In genomic region chr15:101075150-101075549, GRCm38 (mm10) we compare ENCODE assay signal across 16 mouse cellular contexts. TPM values are rescaled to one million over a fixed set of nuclear protein-coding genes. Genes with fewer than 3 reads are reported as not detected.
DNase-seq lines count a peak whose midpoint lies in the region; ATAC-seq and TF ChIP-seq lines count a peak whose summit lies in the region.
"Had no signal": no experiment of that assay in that cellular context is flagged by ENCODE, and none has a peak within 500 bp of the region (broad histone marks: within the 10 kb centered on the region; RNA-seq: fewer than 3 reads in every experiment).

No protein-coding gene starts in this region.

- no peak overlapping the region for H3K4me2 ChIP-seq in intestine, postnatal 0 days (replicated peaks; ENCODE audit: low read depth)

- no peak for ATAC-seq in intestine, postnatal 0 days

- H3K9me3 ChIP-seq in limb, embryonic 10.5 days (replicated peaks) = no peaks in the 10 kb centered on the region
- no peaks in the 10 kb centered on the region for H3K9me3 ChIP-seq in intestine, postnatal 0 days (ENCODE audit: control insufficient read depth)

- H3K27me3 ChIP-seq in kidney, adult 2 months (replicated peaks; ENCODE audit: control insufficient read depth, insufficient read depth, low read length) = no peaks in the 10 kb centered on the region
- H3K27me3 ChIP-seq in limb, embryonic 10.5 days (ENCODE audit: low read depth, poor library complexity, severe bottlenecking) = no peaks in the 10 kb centered on the region
- H3K27me3 ChIP-seq in intestine, postnatal 0 days (replicated peaks; ENCODE audit: control insufficient read depth, insufficient read depth, low read length) = 0 out of 2 replicates have a peak, but pooled peaks cover 7% of the 10 kb centered on the region

- no peak for TF ChIP-seq POLR2A in kidney, adult 2 months (IDR thresholded peaks at IDR 0.05; ENCODE audit: low read depth, low read length)

- TF ChIP-seq CTCF in kidney, adult 2 months (conservative IDR thresholded peaks at IDR 0.05; ENCODE audit: insufficient read depth, insufficient read length, low read depth, low read length) = peak; percentile 44
- no peak for TF ChIP-seq CTCF in layer of hippocampus, adult 2 months (conservative IDR thresholded peaks at IDR 0.05)
- TF ChIP-seq CTCF in intestine, postnatal 0 days (IDR thresholded peaks at IDR 0.05; ENCODE audit: low read depth) = no peak

- H3K27ac ChIP-seq in kidney, adult 2 months (ENCODE audit: insufficient read depth, low read depth, low read length) = peak overlapping the region; percentile 46; the same call in 1 of the 2 replicates
- H3K27ac ChIP-seq in limb, embryonic 10.5 days = peak overlapping the region; percentile 100
- H3K27ac ChIP-seq in layer of hippocampus, adult 2 months = no peak overlapping the region
- H3K27ac ChIP-seq in intestine, postnatal 0 days (ENCODE audit: low read depth, low read length) = no peak overlapping the region

- peak; percentile 51 for DNase-seq in adrenal gland, postnatal 10 days
- DNase-seq in adrenal gland, postnatal 4 days (ENCODE audit: low spot score in 2 of 2) = no peak
- peak; percentile 66 for DNase-seq in MN1 (ENCODE audit: low spot score)
- DNase-seq in kidney, adult 2 months = peak; percentile 92
- DNase-seq in limb, embryonic 10.5 days (ENCODE audit: low spot score) = no peak
- no peak for DNase-seq in layer of hippocampus, adult 2 months (ENCODE audit: low spot score in 2 of 2)
- DNase-seq in cerebellum, postnatal 4 days (ENCODE audit: low spot score in 2 of 2) = no peak
- DNase-seq: cerebellum, adult 9-10 months; heart, adult 11 months; heart, postnatal 10 days; lung, embryonic 14.5 days had no signal

- 39% methylated on average over 4 of the region's 4 CpGs for WGBS in kidney, adult 2 months
- 45% methylated on average over 4 of the region's 4 CpGs for WGBS in limb, embryonic 10.5 days
- whole genome bisulfite sequencing in intestine, postnatal 0 days = 80% methylated on average over 4 of the region's 4 CpGs

- no peak overlapping the region for H3K9ac ChIP-seq in intestine, postnatal 0 days (ENCODE audit: low read depth, low read length)
- H3K9ac ChIP-seq: lung, embryonic 14.5 days had no signal

- H3K4me3 ChIP-seq in kidney, adult 2 months (ENCODE audit: insufficient read depth, low read depth, low read length) = no peak overlapping the region
- H3K4me3 ChIP-seq in limb, embryonic 10.5 days = peak overlapping the region; percentile 97
- no peak overlapping the region for H3K4me3 ChIP-seq in layer of hippocampus, adult 2 months
- H3K4me3 ChIP-seq in intestine, postnatal 0 days (ENCODE audit: low read depth, low read length) = no peak overlapping the region

- H3K4me1 ChIP-seq in kidney, adult 2 months (ENCODE audit: control insufficient read depth, insufficient read depth, low read length) = peaks cover 60% of the 10 kb centered on the region
- peaks cover 94% of the 10 kb centered on the region for H3K4me1 ChIP-seq in limb, embryonic 10.5 days
- peaks cover 9% of the 10 kb centered on the region; the same call in 1 of the 2 replicates for H3K4me1 ChIP-seq in intestine, postnatal 0 days (replicated peaks; ENCODE audit: control insufficient read depth, insufficient read depth, low read length)

- H3K36me3 ChIP-seq in kidney, adult 2 months (ENCODE audit: control insufficient read depth, insufficient read depth, low read length) = no peaks in the 10 kb centered on the region
- H3K36me3 ChIP-seq in limb, embryonic 10.5 days = peaks cover 31% of the 10 kb centered on the region
- H3K36me3 ChIP-seq in intestine, postnatal 0 days (ENCODE audit: control insufficient read depth, insufficient read depth) = no peaks in the 10 kb centered on the region

RNA-seq across cellular contexts. Expression of gene Fignl2, which starts 3.2 kb away (rescaled TPM):
- total RNA-seq in adrenal gland, postnatal 10 days (2021) = 10 to 100 TPM in 1 of 2 experiments, 1 to 10 TPM in 1; 8.4 to 11.0 TPM
- total RNA-seq in adrenal gland, postnatal 4 days (2021) = 10 to 100 TPM; 13.5 to 13.8 TPM
- polyA plus RNA-seq in kidney, adult 2 months (2012; rRNA removed) = 8.6 and 9.6 TPM in 2 replicates
- 0.98 and 1.9 TPM in 2 replicates for polyA plus RNA-seq in limb, embryonic 10.5 days (2016; fragmentation: Nextera tagmentation; extraction: Ambion mirVana)
- total RNA-seq in layer of hippocampus, adult 2 months (2021) = 1 to 10 TPM; 1.1 to 1.7 TPM
- 0.16 and 0.33 TPM in 2 replicates for polyA plus RNA-seq in intestine, postnatal 0 days (2015; fragmentation: Nextera tagmentation; extraction: Ambion mirVana)
- total RNA-seq: megakaryocyte-erythroid progenitor cell, adult 5-6 weeks had no signal

RNA-seq across cellular contexts. Expression of gene Gm47841, which starts 28.0 kb away (rescaled TPM):
- under 1 TPM in 1 of 2 experiments, not detected in 1; 0.33 TPM for total RNA-seq in adrenal gland, postnatal 10 days (2021)
- total RNA-seq in adrenal gland, postnatal 4 days (2021) = under 1 TPM; 0.67 to 0.68 TPM
- polyA plus RNA-seq in kidney, adult 2 months (2012; rRNA removed) = 0.23 TPM in 1 of 2 replicates, not detected in the other
- polyA plus RNA-seq in limb, embryonic 10.5 days (2016; fragmentation: Nextera tagmentation; extraction: Ambion mirVana) = not detected in 2 replicates
- total RNA-seq in layer of hippocampus, adult 2 months (2021) = not detected
- not detected in 2 replicates for polyA plus RNA-seq in intestine, postnatal 0 days (2015; fragmentation: Nextera tagmentation; extraction: Ambion mirVana)
- total RNA-seq: left cerebral cortex, postnatal 25 days; megakaryocyte-erythroid progenitor cell, adult 5-6 weeks had no signal
- polyA plus RNA-seq: brain, embryonic 14.5 days; embryonic facial prominence, embryonic 14.5 days; lung, embryonic 14.5 days had no signal

RNA-seq across cellular contexts. Expression of gene Ankrd33, which starts 40.4 kb away (rescaled TPM):
- under 1 TPM; 0.24 to 0.33 TPM for total RNA-seq in adrenal gland, postnatal 10 days (2021)
- total RNA-seq in adrenal gland, postnatal 4 days (2021) = 1 to 10 TPM in 1 of 2 experiments, under 1 TPM in 1; 0.73 to 1.2 TPM
- polyA plus RNA-seq in kidney, adult 2 months (2012; rRNA removed) = not detected in 2 replicates
- polyA plus RNA-seq in limb, embryonic 10.5 days (2016; fragmentation: Nextera tagmentation; extraction: Ambion mirVana) = not detected in 2 replicates
- not detected for total RNA-seq in layer of hippocampus, adult 2 months (2021)
- polyA plus RNA-seq in intestine, postnatal 0 days (2015; fragmentation: Nextera tagmentation; extraction: Ambion mirVana) = not detected in 2 replicates
- total RNA-seq: heart, postnatal 10 days; left cerebral cortex, postnatal 25 days; megakaryocyte-erythroid progenitor cell, adult 5-6 weeks had no signal
- polyA plus RNA-seq: brain, embryonic 14.5 days; embryonic facial prominence, embryonic 14.5 days; lung, embryonic 14.5 days had no signal

RNA-seq across cellular contexts. Expression of gene Acvrl1, which starts 53.2 kb away (rescaled TPM):
- total RNA-seq in adrenal gland, postnatal 10 days (2021) = 10 to 100 TPM; 19.5 to 19.8 TPM
- total RNA-seq in adrenal gland, postnatal 4 days (2021) = 10 to 100 TPM; 22.4 to 22.9 TPM
- 33.4 and 34.1 TPM in 2 replicates for polyA plus RNA-seq in kidney, adult 2 months (2012; rRNA removed)
- 7.2 and 8.3 TPM in 2 replicates for polyA plus RNA-seq in limb, embryonic 10.5 days (2016; fragmentation: Nextera tagmentation; extraction: Ambion mirVana)
- total RNA-seq in layer of hippocampus, adult 2 months (2021) = 10 to 100 TPM; 11.2 to 11.4 TPM
- polyA plus RNA-seq in intestine, postnatal 0 days (2015; fragmentation: Nextera tagmentation; extraction: Ambion mirVana) = 13.8 and 14.6 TPM in 2 replicates

Comparison
In these comparisons a context has a peak if more than half of its experiments do, and no peak if none do; other contexts are left out.
1. DNase-seq: peak in adrenal gland, postnatal 10 days (single experiment), MN1 (single experiment) and kidney, adult 2 months (single experiment); none in adrenal gland, postnatal 4 days (0 of 2), limb, embryonic 10.5 days (single experiment), layer of hippocampus, adult 2 months (0 of 2) and cerebellum, postnatal 4 days (0 of 2).
2. H3K27ac ChIP-seq: peak in kidney, adult 2 months (single experiment) and limb, embryonic 10.5 days (single experiment); none in layer of hippocampus, adult 2 months (single experiment) and intestine, postnatal 0 days (single experiment).